Mouse (Mus musculus) stomach, postnatal 0 days (tissue): Measurements from ENCODE around the gene Gldc. TPM values are rescaled to one million over a fixed set of nuclear protein-coding genes. Genes with fewer than 3 reads are reported as not detected.

ENCODE experiments used
- ATAC-seq: fragments of 200-750 bp; cut with Nextera tagmentation; 2 replicates; pipeline ENCODE4 v1.8.0; 2017; ENCODE audit not compliant: low FRiP score, low TSS enrichment
- DNase-seq: peaks from one replicate; pipeline ENCODE4 v3.0.0-alpha.2; 2016; ENCODE audit warnings: low spot score
- H3K27ac ChIP-seq: fragments of 300-500 bp; sonication (generic); replicated peaks from 2 replicates; pipeline ENCODE4 v1.5.1; 2014; ENCODE audit warnings: mild to moderate bottlenecking, control low read depth
- H3K27me3 ChIP-seq: fragments of 300-500 bp; sonication (generic); 2 replicates; pipeline ENCODE4 v1.6.1; 2014; ENCODE audit warnings: low read length; ENCODE audit not compliant: control insufficient read depth, insufficient read depth
- H3K36me3 ChIP-seq: fragments of 300-500 bp; sonication (generic); 2 replicates; pipeline ENCODE4 v1.6.1; 2014; ENCODE audit warnings: low read length, mixed read lengths; ENCODE audit not compliant: control insufficient read depth, insufficient read depth
- H3K4me1 ChIP-seq: fragments of 300-500 bp; sonication (generic); replicated peaks from 2 replicates; pipeline ENCODE4 v1.6.1; 2014; ENCODE audit warnings: antibody characterized with exemption; ENCODE audit not compliant: control insufficient read depth, insufficient read depth
- H3K4me2 ChIP-seq: fragments of 300-500 bp; sonication (generic); replicated peaks from 2 replicates; pipeline ENCODE4 v1.6.1; 2014; ENCODE audit warnings: low read depth, mild to moderate bottlenecking, control low read depth, moderate library complexity
- H3K4me3 ChIP-seq: fragments of 300-500 bp; sonication (generic); 2 replicates; pipeline ENCODE4 v1.5.1; 2014; ENCODE audit warnings: low read depth, low read length, control low read depth
- H3K9ac ChIP-seq: fragments of 300-500 bp; sonication (generic); 2 replicates; pipeline ENCODE4 v1.6.1; 2014; ENCODE audit warnings: mild to moderate bottlenecking, low read length, control low read depth, mixed read lengths
- H3K9me3 ChIP-seq: fragments of 300-500 bp; sonication (generic); 2 replicates; pipeline ENCODE4 v1.6.1; 2016; ENCODE audit warnings: low read length; ENCODE audit not compliant: control insufficient read depth
- CTCF ChIP-seq: IDR thresholded peaks from 2 replicates; pipeline ENCODE4 v1.5.1; 2016; ENCODE audit warnings: antibody characterized with exemption, low read depth, mild to moderate bottlenecking, moderate library complexity
- EP300 ChIP-seq: optimal IDR thresholded peaks from 2 replicates; pipeline ENCODE3; 2016; ENCODE audit warnings: antibody characterized with exemption
- WGBS: fragments of 180-500 bp; shearing (Covaris S2); extraction: QIAGEN DNeasy Blood & Tissue Kit; methylation state at CpG from one replicate; pipeline ENCODE4 v1.1.7; 2014; 5-methylcytosine and 5-hydroxymethylcytosine counted together
- polyA plus RNA-seq: library from polyadenylated mRNA; unstranded; fragments of >200 nt; fragmentation: Nextera tagmentation; extraction: Ambion mirVana; gene quantifications from 2 replicates; pipeline ENCODE4 v1.2.1, GENCODE M21; 2015

The Gldc gene
- polyA plus RNA-seq, 1 experiment from 2014 or later = 18.3 TPM

DNA sequence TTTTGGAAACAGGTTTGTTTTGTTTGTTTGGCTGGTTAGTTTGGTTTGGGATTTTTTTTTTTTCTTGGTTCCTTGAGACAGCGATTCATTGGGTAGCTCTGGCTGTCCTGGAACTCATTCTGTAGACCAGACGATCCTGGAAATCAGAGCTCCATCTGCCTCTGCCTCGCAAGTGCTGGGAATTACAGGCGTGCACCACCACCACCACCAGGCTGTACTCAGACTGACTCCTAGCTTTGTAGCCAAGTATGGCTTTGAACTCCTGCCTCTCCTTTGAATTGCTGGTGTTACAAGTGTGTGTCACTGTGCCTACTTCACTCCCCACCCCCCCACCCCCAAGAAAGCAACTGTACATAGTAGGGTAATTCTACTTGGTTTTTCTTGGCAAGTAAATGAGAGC, 58.0 kb downstream of the Gldc start:
- TF ChIP-seq EP300 (no peak), CTCF (no peak)
- H3K9me3 ChIP-seq = no peaks in the 10 kb centered on the region
- no peaks in the 10 kb centered on the region for H3K36me3 ChIP-seq
- 0 out of 2 replicates have a peak, but pooled peaks cover 3% of the 10 kb centered on the region for H3K4me1 ChIP-seq
- no peaks in the 10 kb centered on the region for H3K27me3 ChIP-seq
- DNase-seq (no peak), ATAC-seq (no peak)
- 67% methylated on average over 4 of the region's 4 CpGs for WGBS
- H3K9ac ChIP-seq = no peak overlapping the region
- no peak overlapping the region for H3K4me2 ChIP-seq
- H3K4me3 ChIP-seq = no peak overlapping the region
- no peak overlapping the region for H3K27ac ChIP-seq

DNA sequence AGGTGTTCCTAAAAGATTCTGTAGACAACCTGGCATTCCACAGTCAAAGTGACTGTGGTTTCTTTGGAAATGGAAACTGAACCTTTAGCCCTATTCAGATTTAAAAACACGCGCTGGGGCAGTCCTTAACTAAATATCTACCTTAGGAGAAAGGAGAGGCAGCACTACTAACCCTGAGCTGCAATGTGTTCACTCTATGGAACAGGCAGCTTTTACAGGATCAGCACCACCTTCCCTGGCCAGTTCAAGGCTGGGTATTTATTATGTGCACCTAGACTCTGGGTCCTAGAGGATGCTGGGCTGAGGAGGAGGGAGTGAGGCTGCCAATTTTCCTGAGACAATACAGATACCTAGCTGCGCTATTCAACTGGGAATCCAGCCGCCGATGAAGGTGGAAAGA, 59.6 kb downstream of the Gldc start:
- Histone ChIP-seq H3K4me1 (0 out of 2 replicates have a peak, but pooled peaks cover 3% of the 10 kb centered on the region), H3K36me3 (no peaks in the 10 kb centered on the region), H3K27ac (peak overlapping the region; percentile 26; the same call in 1 of the 2 replicates), H3K4me3 (no peak overlapping the region), H3K9ac (no peak overlapping the region), H3K27me3 (no peaks in the 10 kb centered on the region), H3K4me2 (no peak overlapping the region), H3K9me3 (no peaks in the 10 kb centered on the region)
- 42% methylated on average over 5 of the region's 5 CpGs for WGBS
- 0 out of 2 replicates have a peak, but pooled peaks have one; percentile 9 for ATAC-seq
- DNase-seq = no peak
- TF ChIP-seq CTCF = no peak
- no peak for TF ChIP-seq EP300

DNA sequence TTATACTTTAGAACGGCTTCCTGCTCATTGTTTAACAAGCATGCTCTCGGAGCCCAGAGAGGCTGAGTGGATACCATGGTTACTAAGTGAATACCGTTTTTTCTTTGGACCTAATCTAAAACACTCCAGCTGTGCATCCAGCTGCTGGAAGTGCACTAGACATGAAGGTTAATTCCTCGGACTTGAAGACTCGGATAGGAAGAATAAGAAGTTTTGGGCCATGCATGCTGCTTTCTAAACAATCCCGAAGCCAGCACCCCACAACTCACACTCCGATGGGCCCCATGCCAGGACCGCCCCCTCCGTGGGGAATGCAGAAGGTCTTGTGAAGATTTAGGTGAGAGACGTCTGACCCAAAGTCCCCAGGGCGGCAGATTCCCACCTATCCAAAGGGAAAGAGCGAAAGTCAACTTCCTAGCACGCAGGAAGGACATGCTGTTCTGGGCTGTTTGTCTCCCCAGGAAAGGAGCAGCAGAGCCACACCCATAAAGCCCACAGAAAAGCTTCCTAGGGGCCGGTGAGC, 60.2 kb downstream of the Gldc start:
- Histone ChIP-seq H3K9ac (0 out of 2 replicates have a peak overlapping the region, but pooled peaks have one; percentile 13), H3K9me3 (no peaks in the 10 kb centered on the region), H3K4me3 (peak overlapping the region; percentile 26), H3K4me1 (0 out of 2 replicates have a peak, but pooled peaks cover 3% of the 10 kb centered on the region), H3K27ac (peak overlapping the region; percentile 50; the same call in 1 of the 2 replicates), H3K36me3 (no peaks in the 10 kb centered on the region), H3K27me3 (no peaks in the 10 kb centered on the region), H3K4me2 (peak overlapping the region; percentile 50)
- 9% methylated on average over 14 of the region's 14 CpGs for WGBS
- DNase-seq (peak; percentile 52), ATAC-seq (peak; percentile 46)
- no peak for TF ChIP-seq CTCF
- no peak for TF ChIP-seq EP300

- Histone ChIP-seq H3K9ac (no peak overlapping the region), H3K9me3 (no peaks in the 10 kb centered on the region), H3K27me3 (no peaks in the 10 kb centered on the region), H3K36me3 (no peaks in the 10 kb centered on the region), H3K4me2 (no peak overlapping the region), H3K4me3 (no peak overlapping the region), H3K27ac (no peak overlapping the region), H3K4me1 (0 out of 2 replicates have a peak, but pooled peaks cover 3% of the 10 kb centered on the region)
- DNase-seq = no peak
- no peak for TF ChIP-seq EP300
- no peak for TF ChIP-seq CTCF
- no peak; the same call in 1 of the 2 replicates for ATAC-seq
- 84% methylated on average over 16 of the region's 16 CpGs for WGBS
These were observed 62.1 kb downstream of the Gldc start for GRCm38 (mm10) chr19:30112961-30113688.

DNA sequence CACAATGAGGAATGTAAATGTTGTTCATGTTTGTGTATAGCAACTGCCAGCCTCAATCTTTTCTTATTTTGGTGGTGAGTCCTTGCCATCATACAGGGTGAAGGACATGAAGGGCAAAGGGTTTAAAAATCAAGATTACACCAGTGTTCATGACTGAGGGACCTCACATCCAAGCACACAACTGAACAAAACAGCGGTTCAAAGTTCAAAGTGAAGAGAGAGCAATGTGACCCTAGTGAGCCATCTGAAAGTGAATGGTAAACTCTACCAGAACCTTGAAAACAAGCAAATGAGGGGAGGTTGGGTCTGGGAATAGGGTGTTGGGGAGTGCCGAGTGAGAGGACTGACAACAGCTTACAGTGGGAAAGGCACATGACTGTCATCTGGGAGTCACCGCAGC, 63.8 kb downstream of the Gldc start:
- H3K4me2 ChIP-seq = no peak overlapping the region
- no peaks in the 10 kb centered on the region for H3K36me3 ChIP-seq
- H3K9me3 ChIP-seq = no peaks in the 10 kb centered on the region
- no peak overlapping the region for H3K27ac ChIP-seq
- TF ChIP-seq EP300 (no peak), CTCF (no peak)
- H3K4me3 ChIP-seq = no peak overlapping the region
- DNase-seq (no peak), ATAC-seq (no peak)
- no peaks in the 10 kb centered on the region for H3K27me3 ChIP-seq
- WGBS = 85% methylated on average over 3 of the region's 3 CpGs
- H3K4me1 ChIP-seq = 0 out of 2 replicates have a peak, but pooled peaks cover 3% of the 10 kb centered on the region
- H3K9ac ChIP-seq = no peak overlapping the region

DNA sequence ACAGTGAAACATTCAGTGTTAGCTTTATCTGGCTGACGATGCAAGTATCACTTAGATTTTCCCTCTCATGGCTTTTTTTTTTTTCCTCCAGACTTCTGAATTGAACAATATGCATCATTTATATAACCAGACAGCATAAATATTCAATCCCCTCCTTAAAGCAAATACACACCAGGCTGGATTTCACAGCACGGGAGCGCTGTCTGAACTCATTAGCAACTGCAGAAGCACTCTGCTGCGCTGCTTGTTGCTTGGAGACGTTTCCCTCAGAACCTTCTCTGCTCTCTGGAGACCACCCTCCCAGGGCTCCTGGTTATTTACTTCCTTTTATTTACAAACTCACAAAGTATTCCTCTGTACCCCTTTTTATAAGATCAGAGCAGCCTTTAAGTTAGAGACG, 66.1 kb downstream of the Gldc start:
- ATAC-seq (no peak), DNase-seq (no peak)
- H3K9ac ChIP-seq = no peak overlapping the region
- H3K4me3 ChIP-seq = no peak overlapping the region
- H3K9me3 ChIP-seq = no peaks in the 10 kb centered on the region
- no peaks in the 10 kb centered on the region for H3K36me3 ChIP-seq
- no peaks in the 10 kb centered on the region for H3K4me1 ChIP-seq
- no peak overlapping the region for H3K27ac ChIP-seq
- WGBS = 71% methylated on average over 6 of the region's 6 CpGs
- H3K4me2 ChIP-seq = no peak overlapping the region
- H3K27me3 ChIP-seq = no peaks in the 10 kb centered on the region
- TF ChIP-seq CTCF (no peak), EP300 (no peak)
